ENCODE assay signal across 8 mouse cellular contexts in genomic region chr13:118714284-118715065, GRCm38 (mm10). TPM values are rescaled to one million over a fixed set of nuclear protein-coding genes. Genes with fewer than 3 reads are reported as not detected.
DNase-seq lines count a peak whose midpoint lies in the region; ATAC-seq and TF ChIP-seq lines count a peak whose summit lies in the region.

No protein-coding gene starts in this region.

- H3K27ac ChIP-seq in heart, embryonic 12.5 days (ENCODE audit: poor library complexity, severe bottlenecking): no peak overlapping the region
- H3K27ac ChIP-seq in limb, embryonic 10.5 days: peak overlapping the region; percentile 92
- no peak overlapping the region for H3K27ac ChIP-seq in midbrain, postnatal 0 days (ENCODE audit: low read depth, low read length)

- peaks cover 15% of the 10 kb centered on the region; the same call in 1 of the 2 replicates for H3K4me1 ChIP-seq in heart, embryonic 12.5 days (replicated peaks)
- H3K4me1 ChIP-seq in limb, embryonic 10.5 days: peaks cover 61% of the 10 kb centered on the region
- H3K4me1 ChIP-seq in midbrain, postnatal 0 days (ENCODE audit: insufficient read depth, low read length): peaks cover 6% of the 10 kb centered on the region

- H3K9me3 ChIP-seq in heart, embryonic 12.5 days (replicated peaks): no peaks in the 10 kb centered on the region
- no peaks in the 10 kb centered on the region for H3K9me3 ChIP-seq in limb, embryonic 10.5 days (replicated peaks)
- no peaks in the 10 kb centered on the region for H3K9me3 ChIP-seq in midbrain, postnatal 0 days (ENCODE audit: low read length)

- H3K36me3 ChIP-seq in heart, embryonic 12.5 days: no peaks in the 10 kb centered on the region
- no peaks in the 10 kb centered on the region for H3K36me3 ChIP-seq in limb, embryonic 10.5 days
- H3K36me3 ChIP-seq in midbrain, postnatal 0 days (ENCODE audit: insufficient read depth, low read length): no peaks in the 10 kb centered on the region

- peaks cover 17% of the 10 kb centered on the region; the same call in 1 of the 2 replicates for H3K27me3 ChIP-seq in heart, embryonic 12.5 days (replicated peaks)
- no peaks in the 10 kb centered on the region for H3K27me3 ChIP-seq in limb, embryonic 10.5 days (ENCODE audit: low read depth, poor library complexity, severe bottlenecking)
- H3K27me3 ChIP-seq in midbrain, postnatal 0 days (ENCODE audit: insufficient read depth, low read length): peaks cover 3% of the 10 kb centered on the region

- peak overlapping the region; percentile 61 for H3K4me3 ChIP-seq in heart, embryonic 12.5 days
- peak overlapping the region; percentile 69 for H3K4me3 ChIP-seq in limb, embryonic 10.5 days
- peak overlapping the region; percentile 57 for H3K4me3 ChIP-seq in midbrain, postnatal 0 days (ENCODE audit: low read depth, low read length)

- DNase-seq in layer of hippocampus, adult 8-10 months (ENCODE audit: low spot score in 2 of 2): peak; percentile 8 to 34
- DNase-seq in layer of hippocampus, adult 9-10 months (ENCODE audit: low spot score): no peak
- DNase-seq in brain, adult 2 months (ENCODE audit: low read depth, low spot score): peak; percentile 18
- peak; percentile 85 for DNase-seq in limb, embryonic 10.5 days (ENCODE audit: low spot score)
- no peak for DNase-seq in midbrain, postnatal 0 days (ENCODE audit: low spot score)
- DNase-seq in spleen, postnatal 10 days (ENCODE audit: low spot score in 2 of 2): no peak
- DNase-seq in left cerebral cortex, adult 8-10 months (ENCODE audit: low spot score in 2 of 2): no peak

- WGBS in heart, embryonic 12.5 days: 1% methylated on average over 35 of the region's 36 CpGs
- under 1% methylated on average over 34 of the region's 36 CpGs for WGBS in limb, embryonic 10.5 days
- under 1% methylated on average over 22 of the region's 36 CpGs for WGBS in midbrain, postnatal 0 days

- no peak for TF ChIP-seq CTCF in midbrain, postnatal 0 days (IDR thresholded peaks at IDR 0.05)

- H3K9ac ChIP-seq in heart, embryonic 12.5 days: peak overlapping the region; percentile 19; the same call in 1 of the 2 replicates
- peak overlapping the region; percentile 51; the same call in 1 of the 2 replicates for H3K9ac ChIP-seq in midbrain, postnatal 0 days (replicated peaks; ENCODE audit: low read length, poor library complexity, severe bottlenecking)

- peak; percentile 71; the same call in 1 of the 2 replicates for ATAC-seq in heart, embryonic 12.5 days (ENCODE audit: insufficient number of reproducible peaks, low FRiP score)
- peak; percentile 63; the same call in 1 of the 2 replicates for ATAC-seq in midbrain, postnatal 0 days (ENCODE audit: low FRiP score)

- peak overlapping the region; percentile 98 for H3K4me2 ChIP-seq in heart, embryonic 12.5 days
- H3K4me2 ChIP-seq in midbrain, postnatal 0 days (ENCODE audit: low read depth, low read length, poor library complexity, severe bottlenecking): peak overlapping the region; percentile 98

RNA-seq across cellular contexts. Expression of gene Fgf10, which starts 44.9 kb away (rescaled TPM):
- 10 to 100 TPM; 10.3 to 15.9 (median 13.1) TPM for total RNA-seq in layer of hippocampus, adult 8-10 months (2022)
- 0.38 and 0.64 TPM in 2 replicates for polyA plus RNA-seq in heart, embryonic 12.5 days (2016; fragmentation: Nextera tagmentation; extraction: Ambion mirVana)
- 12.3 and 18.7 TPM in 2 replicates for polyA plus RNA-seq in limb, embryonic 10.5 days (2016; fragmentation: Nextera tagmentation; extraction: Ambion mirVana)
- 0.60 and 1.2 TPM in 2 replicates for total RNA-seq in midbrain, postnatal 0 days (2014; rRNA removed)
- 2.1 and 2.2 TPM in 2 replicates for polyA plus RNA-seq in midbrain, postnatal 0 days (2015; fragmentation: Nextera tagmentation; extraction: Ambion mirVana)
- total RNA-seq in left cerebral cortex, adult 8-10 months (2022): 1 to 10 TPM; 3.3 to 5.0 (median 3.8) TPM

Comparison
In these comparisons a context has a peak if more than half of its experiments do, and no peak if none do; other contexts are left out.
1. DNase-seq: peak in layer of hippocampus, adult 8-10 months (2 of 2), brain, adult 2 months (single experiment) and limb, embryonic 10.5 days (single experiment); none in layer of hippocampus, adult 9-10 months (single experiment), midbrain, postnatal 0 days (single experiment), spleen, postnatal 10 days (0 of 2) and left cerebral cortex, adult 8-10 months (0 of 2).
2. Peak in every context shown above with its lines, with median percentiles within 50 percentile points of each other: H3K4me3 ChIP-seq.